Mouse (Mus musculus) lung, embryonic 14.5 days (tissue): ENCODE measurements around the gene Mctp1. TPM values are rescaled to one million over a fixed set of nuclear protein-coding genes. Genes with fewer than 3 reads are reported as not detected.

Experiments used
- ATAC-seq: fragments of 200-750 bp; cut with Nextera tagmentation; 2 replicates; pipeline ENCODE4 v1.8.0; 2017; ENCODE audit warnings: mild to moderate bottlenecking, moderate TSS enrichment, moderate library complexity; ENCODE audit not compliant: insufficient read depth
- DNase-seq: peaks from one replicate; pipeline ENCODE4 v3.0.0-alpha.2; 2015
- H3K27ac ChIP-seq: fragments of 300-500 bp; sonication (generic); 2 replicates; pipeline ENCODE4 v1.5.1; 2014; ENCODE audit warnings: low read depth, mild to moderate bottlenecking, moderate library complexity
- H3K27me3 ChIP-seq: fragments of 300-500 bp; sonication (generic); 2 replicates; pipeline ENCODE4 v1.6.1; 2014; ENCODE audit warnings: low read length, control low read depth; ENCODE audit not compliant: insufficient read depth
- H3K36me3 ChIP-seq: fragments of 300-500 bp; sonication (generic); 2 replicates; pipeline ENCODE4 v1.6.1; 2014; ENCODE audit warnings: control low read depth; ENCODE audit not compliant: insufficient read depth
- H3K4me1 ChIP-seq: fragments of 300-500 bp; sonication (generic); 2 replicates; pipeline ENCODE4 v1.6.1; 2014; ENCODE audit warnings: antibody characterized with exemption, control low read depth; ENCODE audit not compliant: insufficient read depth
- H3K4me2 ChIP-seq: fragments of 300-500 bp; sonication (generic); 2 replicates; pipeline ENCODE4 v1.6.1; 2014; ENCODE audit warnings: mild to moderate bottlenecking
- H3K4me3 ChIP-seq: fragments of 300-500 bp; sonication (generic); 2 replicates; pipeline ENCODE4 v1.5.1; 2014; ENCODE audit warnings: low read depth, low read length
- H3K9ac ChIP-seq: fragments of 300-500 bp; sonication (generic); 2 replicates; pipeline ENCODE4 v1.6.1; 2014
- H3K9me3 ChIP-seq: fragments of 300-500 bp; sonication (generic); 2 replicates; pipeline ENCODE4 v1.6.1; 2016; ENCODE audit warnings: low read depth, low read length, control low read depth
- CTCF ChIP-seq: IDR thresholded peaks from 2 replicates; pipeline ENCODE4 v1.5.1; 2016; ENCODE audit warnings: antibody characterized with exemption, low read depth
- WGBS: fragments of 180-500 bp; shearing (Covaris S2); extraction: QIAGEN DNeasy Blood & Tissue Kit; methylation state at CpG from one replicate; pipeline ENCODE4 v1.1.7; 2014; 5-methylcytosine and 5-hydroxymethylcytosine counted together
- polyA plus RNA-seq: library from polyadenylated mRNA; unstranded; fragments of >200 nt; fragmentation: Nextera tagmentation; extraction: Ambion mirVana; gene quantifications from 2 replicates; pipeline ENCODE4 v1.2.1, GENCODE M21; 2014

The Mctp1 gene
- polyA plus RNA-seq, 1 experiment from 2014 or later = 0.82 TPM

DNA sequence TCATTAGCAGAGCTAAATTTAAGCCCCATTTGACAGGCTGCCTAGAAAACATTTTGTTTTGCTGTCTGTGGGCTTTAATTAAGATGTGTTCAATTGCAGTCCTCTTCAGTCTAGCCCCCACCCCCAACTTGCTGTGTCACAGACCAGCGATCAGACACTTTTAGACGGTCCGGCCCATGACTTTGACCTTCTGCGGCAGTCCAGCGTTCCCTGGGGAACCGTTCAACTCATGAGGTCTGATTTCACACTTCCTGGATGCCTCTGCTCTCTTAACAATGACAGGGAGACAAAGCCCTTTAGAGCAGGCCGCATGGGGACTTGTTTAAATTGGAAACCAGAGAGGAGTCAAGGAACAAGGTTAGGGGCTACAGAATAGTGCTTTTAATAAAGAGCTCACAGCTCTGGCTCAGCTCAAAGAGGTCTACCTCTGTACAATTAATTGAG, 426.2 kb downstream of the Mctp1 start:
- Histone ChIP-seq H3K27ac (no peak overlapping the region), H3K4me3 (no peak overlapping the region), H3K36me3 (no peaks in the 10 kb centered on the region), H3K4me2 (no peak overlapping the region), H3K9me3 (no peaks in the 10 kb centered on the region), H3K27me3 (no peaks in the 10 kb centered on the region), H3K4me1 (no peaks in the 10 kb centered on the region), H3K9ac (no peak overlapping the region)
- WGBS = 9% methylated on average over 7 of the region's 7 CpGs
- DNase-seq (peak; percentile 58), ATAC-seq (peak; percentile 65)
- no peak for TF ChIP-seq CTCF

GRCm38 (mm10) chr13:76823083-76823482, 438.7 kb downstream of the Mctp1 start:
- ATAC-seq = no peak

DNA sequence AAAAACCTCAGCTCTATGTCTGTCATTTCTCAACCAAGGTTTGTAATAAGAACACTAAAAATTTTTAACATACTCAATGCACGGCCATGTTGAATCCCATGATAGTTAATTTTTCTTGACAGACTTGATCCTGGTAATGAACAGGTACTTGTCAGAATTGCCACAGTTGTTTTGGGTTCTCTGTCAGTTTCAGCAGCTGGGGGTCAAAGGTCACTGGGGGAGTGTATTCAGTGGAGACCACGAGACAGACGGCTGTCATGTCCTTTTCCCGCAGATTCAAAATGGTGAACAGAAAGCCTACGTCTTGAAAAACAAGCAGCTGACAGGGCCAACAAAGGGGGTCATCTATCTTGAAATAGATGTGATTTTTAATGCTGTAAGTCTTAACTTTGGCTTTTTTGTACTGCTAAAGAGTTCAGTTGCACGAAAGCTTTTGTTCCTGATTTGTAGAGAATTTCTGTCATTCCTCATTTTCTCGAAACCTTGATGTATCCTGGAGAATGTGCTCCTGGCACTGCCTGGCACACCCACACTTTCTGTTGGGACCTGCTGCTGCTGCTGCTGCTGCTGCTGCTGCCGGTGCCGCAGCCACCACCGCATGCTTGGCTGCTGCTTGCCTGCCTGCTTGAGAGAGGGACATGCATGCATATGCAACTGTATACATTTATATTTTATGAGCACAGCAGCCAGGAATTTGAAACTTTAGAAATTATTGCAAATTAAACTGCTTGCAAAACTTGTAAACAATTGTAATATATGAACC, 440.8 kb downstream of the Mctp1 start:
- no peak for TF ChIP-seq CTCF

More at GRCm38 (mm10) chr13:76823083-76823482, 438.7 kb downstream of the Mctp1 start:
- no peak overlapping the region for H3K4me3 ChIP-seq
- DNase-seq = no peak
- no peaks in the 10 kb centered on the region for H3K27me3 ChIP-seq
- H3K9me3 ChIP-seq = no peaks in the 10 kb centered on the region
- WGBS = 61% methylated on average over 3 of the region's 3 CpGs
- no peak for TF ChIP-seq CTCF
- no peaks in the 10 kb centered on the region for H3K4me1 ChIP-seq
- H3K36me3 ChIP-seq = no peaks in the 10 kb centered on the region
- no peak overlapping the region for H3K27ac ChIP-seq
- no peak overlapping the region for H3K4me2 ChIP-seq
- no peak overlapping the region for H3K9ac ChIP-seq

DNA sequence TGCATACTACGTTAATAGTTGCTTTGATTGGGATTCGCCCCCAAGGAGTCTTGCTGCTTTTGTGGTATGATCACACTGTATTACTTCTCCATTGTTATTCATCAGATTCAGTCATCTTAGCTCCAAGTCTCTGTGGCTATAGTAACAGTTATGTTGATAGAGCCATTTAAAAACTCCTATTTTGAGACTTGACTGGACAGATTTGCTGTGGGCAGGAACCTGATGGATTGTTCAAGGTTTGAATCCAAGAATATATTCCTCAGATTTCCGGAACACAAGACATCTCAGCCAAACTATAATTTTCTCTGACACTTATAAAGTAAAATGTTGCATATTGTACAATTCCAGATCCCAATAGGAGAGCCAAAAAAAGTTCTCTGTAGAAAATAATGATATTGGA, 443.4 kb downstream of the Mctp1 start:
- Histone ChIP-seq H3K9ac (no peak overlapping the region), H3K9me3 (no peaks in the 10 kb centered on the region), H3K27ac (no peak overlapping the region), H3K4me3 (no peak overlapping the region), H3K4me2 (no peak overlapping the region), H3K36me3 (no peaks in the 10 kb centered on the region), H3K4me1 (no peaks in the 10 kb centered on the region), H3K27me3 (no peaks in the 10 kb centered on the region)
- DNase-seq (no peak), ATAC-seq (no peak)
- no peak for TF ChIP-seq CTCF
- 77% methylated on average over 3 of the region's 3 CpGs for WGBS

More for the DNA sequence above, 440.8 kb downstream of the Mctp1 start:
- Histone ChIP-seq H3K27ac (no peak overlapping the region), H3K9me3 (no peaks in the 10 kb centered on the region), H3K4me3 (no peak overlapping the region), H3K27me3 (no peaks in the 10 kb centered on the region), H3K36me3 (no peaks in the 10 kb centered on the region), H3K4me2 (no peak overlapping the region), H3K9ac (no peak overlapping the region), H3K4me1 (no peaks in the 10 kb centered on the region)
- DNase-seq (no peak), ATAC-seq (no peak)
- 40% methylated on average over 10 of the region's 10 CpGs for WGBS

DNA sequence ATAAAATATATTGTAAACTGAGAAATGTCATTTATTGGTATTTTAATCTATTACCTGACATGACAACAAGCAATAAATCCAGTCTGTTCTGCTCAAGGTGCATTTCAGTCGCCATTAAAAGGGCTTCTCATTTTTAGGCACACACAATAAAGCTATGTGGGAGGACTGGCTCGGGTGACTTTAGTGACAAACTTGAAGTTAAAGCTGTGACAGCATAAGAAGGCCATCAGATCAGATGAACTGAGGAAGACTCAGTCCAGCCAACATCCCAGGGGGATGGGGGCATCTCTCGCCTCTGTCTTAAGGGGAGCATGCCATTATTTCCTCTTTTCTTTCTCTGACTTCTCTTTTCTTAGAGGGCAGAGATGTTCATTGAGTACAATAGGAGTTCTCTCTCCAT, 453.7 kb downstream of the Mctp1 start:
- DNase-seq (no peak), ATAC-seq (no peak)
- no peak overlapping the region for H3K27ac ChIP-seq
- WGBS = 62% methylated on average over 3 of the region's 3 CpGs
- TF ChIP-seq CTCF = no peak
- H3K4me1 ChIP-seq = no peaks in the 10 kb centered on the region
- H3K9ac ChIP-seq = no peak overlapping the region
- no peak overlapping the region for H3K4me2 ChIP-seq
- no peak overlapping the region for H3K4me3 ChIP-seq
- no peaks in the 10 kb centered on the region for H3K36me3 ChIP-seq
- H3K9me3 ChIP-seq = no peaks in the 10 kb centered on the region
- H3K27me3 ChIP-seq = no peaks in the 10 kb centered on the region

DNA sequence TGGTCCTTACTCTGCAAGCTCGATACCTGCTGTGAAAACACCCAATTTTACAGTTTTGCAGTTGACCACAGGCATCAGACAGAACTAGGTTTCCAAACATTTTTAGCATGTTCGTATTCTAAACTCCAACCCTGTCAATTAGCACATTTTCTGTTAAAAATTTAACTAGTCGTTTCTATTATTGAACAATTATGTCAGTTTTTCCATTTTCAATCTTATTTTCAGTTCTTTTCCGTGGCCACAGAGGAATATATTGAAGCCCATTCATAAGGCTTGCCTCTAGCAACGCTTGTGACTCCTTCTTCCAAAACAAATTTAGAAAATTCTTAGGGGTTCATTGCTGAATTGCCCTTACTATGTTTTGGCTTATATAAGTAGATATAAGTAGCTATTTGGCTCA, 456.4 kb downstream of the Mctp1 start:
- no peak for TF ChIP-seq CTCF
- H3K4me1 ChIP-seq = no peaks in the 10 kb centered on the region
- no peak overlapping the region for H3K9ac ChIP-seq
- no peak overlapping the region for H3K4me3 ChIP-seq
- no peaks in the 10 kb centered on the region for H3K27me3 ChIP-seq
- H3K27ac ChIP-seq = no peak overlapping the region
- H3K9me3 ChIP-seq = no peaks in the 10 kb centered on the region
- H3K36me3 ChIP-seq = no peaks in the 10 kb centered on the region
- no peak for ATAC-seq
- H3K4me2 ChIP-seq = no peak overlapping the region
- WGBS = 71% methylated on average over 5 of the region's 5 CpGs
- DNase-seq = no peak

- Histone ChIP-seq H3K27ac (no peak overlapping the region), H3K27me3 (no peaks in the 10 kb centered on the region), H3K9ac (no peak overlapping the region), H3K36me3 (no peaks in the 10 kb centered on the region), H3K4me2 (no peak overlapping the region), H3K9me3 (no peaks in the 10 kb centered on the region), H3K4me3 (no peak overlapping the region), H3K4me1 (no peaks in the 10 kb centered on the region)
- peak; percentile 88 for TF ChIP-seq CTCF
- peak; percentile 62 for ATAC-seq
- 45% methylated on average over 8 of the region's 8 CpGs for WGBS
- peak; percentile 85 for DNase-seq
Measured at GRCm38 (mm10) chr13:76844629-76845255, 460.4 kb downstream of the Mctp1 start.
